7 mouse cellular contexts compared by ENCODE assay signal in genomic region chr9:21918035-21918592, GRCm38 (mm10). TPM values are rescaled to one million over a fixed set of nuclear protein-coding genes. Genes with fewer than 3 reads are reported as not detected.
A peak's percentile ranks its signal among the peaks of the same experiment; 100 is the strongest.
DNase-seq lines count a peak whose midpoint lies in the region; ATAC-seq and TF ChIP-seq lines count a peak whose summit lies in the region.

Gene Rab3d, minus strand, starts transcription at chr9:21918192.

- H3K27me3 ChIP-seq in embryonic facial prominence, embryonic 12.5 days = peaks cover 24% of the 10 kb centered on the region
- H3K27me3 ChIP-seq in kidney, adult 2 months (replicated peaks; ENCODE audit: control insufficient read depth, insufficient read depth, low read length) = no peaks in the 10 kb centered on the region
- peaks cover 26% of the 10 kb centered on the region for H3K27me3 ChIP-seq in limb, embryonic 12.5 days
- no peaks in the 10 kb centered on the region for H3K27me3 ChIP-seq in midbrain, embryonic 15.5 days (replicated peaks)
- no peaks in the 10 kb centered on the region for H3K27me3 ChIP-seq in spleen, adult 2 months (ENCODE audit: control insufficient read depth, insufficient read depth, low read length)

- H3K4me1 ChIP-seq in embryonic facial prominence, embryonic 12.5 days = no peaks in the 10 kb centered on the region
- no peaks in the 10 kb centered on the region for H3K4me1 ChIP-seq in kidney, adult 2 months (ENCODE audit: control insufficient read depth, insufficient read depth, low read length)
- peaks cover 7% of the 10 kb centered on the region for H3K4me1 ChIP-seq in limb, embryonic 12.5 days (replicated peaks)
- peaks cover 6% of the 10 kb centered on the region; the same call in 1 of the 2 replicates for H3K4me1 ChIP-seq in midbrain, embryonic 15.5 days
- H3K4me1 ChIP-seq in spleen, adult 2 months (ENCODE audit: control insufficient read depth, insufficient read depth, insufficient read length) = peaks cover 4% of the 10 kb centered on the region; the same call in 1 of the 2 replicates

- ATAC-seq in embryonic facial prominence, embryonic 12.5 days (ENCODE audit: insufficient number of reproducible peaks, insufficient read depth, low FRiP score, low TSS enrichment) = peak; percentile 94
- ATAC-seq in limb, embryonic 12.5 days (ENCODE audit: insufficient number of reproducible peaks, insufficient read depth, low FRiP score, low TSS enrichment, low read depth) = peak; percentile 88
- ATAC-seq in midbrain, embryonic 15.5 days (replicated peaks) = peak; percentile 93

- peak within 1 kb of the TSS; percentile 92 for H3K4me2 ChIP-seq in embryonic facial prominence, embryonic 12.5 days (replicated peaks)
- peak within 1 kb of the TSS; percentile 97 for H3K4me2 ChIP-seq in limb, embryonic 12.5 days
- peak within 1 kb of the TSS; percentile 76 for H3K4me2 ChIP-seq in midbrain, embryonic 15.5 days

- H3K9ac ChIP-seq in embryonic facial prominence, embryonic 12.5 days = peak within 1 kb of the TSS; percentile 49
- H3K9ac ChIP-seq in limb, embryonic 12.5 days (replicated peaks) = peak within 1 kb of the TSS; percentile 66
- H3K9ac ChIP-seq in midbrain, embryonic 15.5 days = peak within 1 kb of the TSS; percentile 50

- 1% methylated on average over 32 of the region's 36 CpGs for WGBS in embryonic facial prominence, embryonic 12.5 days
- WGBS in kidney, adult 2 months = 2% methylated on average over 36 of the region's 36 CpGs
- WGBS in limb, embryonic 12.5 days = under 1% methylated on average over 36 of the region's 36 CpGs
- under 1% methylated on average over 36 of the region's 36 CpGs for WGBS in midbrain, embryonic 15.5 days
- under 1% methylated on average over 36 of the region's 36 CpGs for WGBS in spleen, adult 2 months

- TF ChIP-seq POLR2A in kidney, adult 2 months (IDR thresholded peaks at IDR 0.05; ENCODE audit: low read depth, low read length) = no peak
- TF ChIP-seq POLR2A in spleen, adult 2 months (IDR thresholded peaks at IDR 0.05; ENCODE audit: low read depth, low read length) = no peak

- H3K27ac ChIP-seq in embryonic facial prominence, embryonic 12.5 days = no peak within 1 kb of the TSS
- H3K27ac ChIP-seq in kidney, adult 2 months (ENCODE audit: insufficient read depth, low read depth, low read length) = no peak within 1 kb of the TSS
- no peak within 1 kb of the TSS for H3K27ac ChIP-seq in limb, embryonic 12.5 days
- H3K27ac ChIP-seq in midbrain, embryonic 15.5 days = peak within 1 kb of the TSS; percentile 57
- no peak within 1 kb of the TSS for H3K27ac ChIP-seq in spleen, adult 2 months (ENCODE audit: insufficient read depth, low read length)

- H3K36me3 ChIP-seq in embryonic facial prominence, embryonic 12.5 days = peaks cover 5% of the 10 kb centered on the region; the same call in 1 of the 2 replicates
- no peaks in the 10 kb centered on the region for H3K36me3 ChIP-seq in kidney, adult 2 months (ENCODE audit: control insufficient read depth, insufficient read depth, low read length)
- peaks cover 7% of the 10 kb centered on the region; the same call in 1 of the 2 replicates for H3K36me3 ChIP-seq in limb, embryonic 12.5 days
- no peaks in the 10 kb centered on the region for H3K36me3 ChIP-seq in midbrain, embryonic 15.5 days (replicated peaks)
- H3K36me3 ChIP-seq in spleen, adult 2 months (ENCODE audit: control insufficient read depth, insufficient read depth, low read length) = no peaks in the 10 kb centered on the region

- DNase-seq in adrenal gland, postnatal 25 days = peak; percentile 96
- DNase-seq in heart, adult 18-20 months = peak; percentile 96 to 97
- DNase-seq in kidney, adult 2 months = peak; percentile 98
- DNase-seq in spleen, adult 2 months (ENCODE audit: low read depth in 1 of 2, low spot score in 2 of 2) = peak; percentile 84 to 93

- H3K4me3 ChIP-seq in embryonic facial prominence, embryonic 12.5 days = peak within 1 kb of the TSS; percentile 53
- peak within 1 kb of the TSS; percentile 85 for H3K4me3 ChIP-seq in kidney, adult 2 months (ENCODE audit: insufficient read depth, low read depth, low read length)
- H3K4me3 ChIP-seq in limb, embryonic 12.5 days (replicated peaks) = peak within 1 kb of the TSS; percentile 62
- H3K4me3 ChIP-seq in midbrain, embryonic 15.5 days = peak within 1 kb of the TSS; percentile 60
- H3K4me3 ChIP-seq in spleen, adult 2 months (ENCODE audit: extremely low read depth, insufficient read depth, insufficient read length) = peak within 1 kb of the TSS; percentile 61

- no peak for TF ChIP-seq CTCF in kidney, adult 2 months (conservative IDR thresholded peaks at IDR 0.05; ENCODE audit: insufficient read depth, insufficient read length, low read depth, low read length)
- TF ChIP-seq CTCF in spleen, adult 2 months (IDR thresholded peaks at IDR 0.05; ENCODE audit: extremely low read depth, insufficient read depth, insufficient read length, insufficient replicate concordance) = no peak

- H3K9me3 ChIP-seq in embryonic facial prominence, embryonic 12.5 days = no peaks in the 10 kb centered on the region
- no peaks in the 10 kb centered on the region for H3K9me3 ChIP-seq in limb, embryonic 12.5 days
- no peaks in the 10 kb centered on the region for H3K9me3 ChIP-seq in midbrain, embryonic 15.5 days

RNA-seq across cellular contexts. Expression of gene Rab3d, which starts in this region (rescaled TPM):
- 36.3 and 71.9 TPM in 2 replicates for total RNA-seq in adrenal gland, postnatal 25 days (2021)
- 10.2 and 11.1 TPM in 2 replicates for polyA plus RNA-seq in embryonic facial prominence, embryonic 12.5 days (2016; fragmentation: Nextera tagmentation; extraction: Ambion mirVana)
- total RNA-seq in heart, adult 18-20 months (2021) = 10 to 100 TPM; 16.2 to 18.2 TPM
- 27.1 and 32.9 TPM in 2 replicates for polyA plus RNA-seq in kidney, adult 2 months (2012; rRNA removed)
- 7.3 and 8.8 TPM in 2 replicates for polyA plus RNA-seq in limb, embryonic 12.5 days (2016; fragmentation: Nextera tagmentation; extraction: Ambion mirVana)
- polyA plus RNA-seq in midbrain, embryonic 15.5 days (2015; fragmentation: Nextera tagmentation; extraction: Ambion mirVana) = 15.4 and 15.5 TPM in 2 replicates
- polyA plus RNA-seq in spleen, adult 2 months (2012; rRNA removed) = 21.1 and 29.6 TPM in 2 replicates
